Mouse (Mus musculus): ENCODE measurements around the gene Flg. TPM values are rescaled to one million over a fixed set of nuclear protein-coding genes. Genes with fewer than 3 reads are reported as not detected.

Flg gene
- not detected in 2 replicates for total RNA-seq (2021)
- long read RNA-seq: 0 reads

DNA sequence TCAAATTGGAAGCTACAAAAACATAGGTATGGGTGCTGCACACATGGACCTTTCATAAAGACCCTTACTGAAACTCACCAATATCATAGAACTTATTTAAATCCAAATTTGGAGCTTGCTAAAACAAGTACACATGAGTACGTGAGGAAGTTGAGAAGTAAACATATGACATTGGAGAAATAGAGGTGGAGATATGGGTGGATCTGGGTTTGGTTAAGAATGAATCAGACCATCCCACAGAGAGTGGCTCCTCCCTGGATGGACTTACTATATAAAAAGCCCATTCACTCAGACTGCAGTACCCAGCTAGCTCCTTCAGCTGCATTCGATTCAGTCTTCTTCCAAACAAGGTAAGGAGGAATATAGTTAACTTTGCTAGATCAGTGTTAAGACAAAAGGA is at the start of gene Flg:
Gene Flg (plus strand): TSS at position 301 of the 400 bp plus-strand sequence.
- no peak for DNase-seq

DNA sequence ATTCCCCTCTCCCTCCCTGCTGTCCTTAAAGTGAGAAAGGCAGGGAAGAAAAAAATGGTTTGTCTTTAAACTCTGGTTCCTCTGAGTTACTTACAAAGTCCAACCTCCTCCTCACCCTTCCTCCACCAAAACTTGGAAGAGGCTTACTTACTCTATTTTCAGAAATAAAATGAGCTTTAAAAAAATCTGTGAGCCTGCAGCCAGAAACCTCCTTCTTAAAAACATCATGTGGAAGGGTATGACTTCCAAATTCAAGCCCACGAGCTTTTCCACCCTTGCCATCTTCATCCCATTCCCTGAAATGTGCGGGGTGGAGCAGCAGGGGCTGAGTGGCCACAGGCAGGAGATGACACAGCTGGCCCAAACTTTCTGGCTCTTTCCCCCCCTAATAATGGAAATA is 24.2 kb downstream of the Flg start:
- DNase-seq: no peak

DNA sequence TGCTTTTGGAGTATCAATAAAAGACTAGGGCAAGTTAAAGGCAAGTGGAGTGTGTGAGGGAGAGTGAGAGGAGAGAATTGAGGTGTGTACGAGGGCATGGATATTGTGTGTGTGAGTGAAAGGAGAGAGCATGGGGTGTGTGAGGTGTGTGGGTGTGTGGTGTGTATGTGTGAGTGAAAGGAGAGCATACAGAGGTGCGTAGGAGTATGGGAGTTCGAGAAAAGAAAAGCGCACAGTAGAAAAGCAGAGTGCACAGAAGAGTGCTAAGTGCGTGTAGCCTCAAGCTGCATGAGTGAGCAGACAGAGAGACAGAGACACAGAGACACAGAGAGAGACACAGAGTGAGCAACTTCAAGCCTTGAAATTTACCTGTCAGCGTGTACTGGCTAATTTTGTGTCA is 26.5 kb downstream of the Flg start:
- no peak for DNase-seq

DNA sequence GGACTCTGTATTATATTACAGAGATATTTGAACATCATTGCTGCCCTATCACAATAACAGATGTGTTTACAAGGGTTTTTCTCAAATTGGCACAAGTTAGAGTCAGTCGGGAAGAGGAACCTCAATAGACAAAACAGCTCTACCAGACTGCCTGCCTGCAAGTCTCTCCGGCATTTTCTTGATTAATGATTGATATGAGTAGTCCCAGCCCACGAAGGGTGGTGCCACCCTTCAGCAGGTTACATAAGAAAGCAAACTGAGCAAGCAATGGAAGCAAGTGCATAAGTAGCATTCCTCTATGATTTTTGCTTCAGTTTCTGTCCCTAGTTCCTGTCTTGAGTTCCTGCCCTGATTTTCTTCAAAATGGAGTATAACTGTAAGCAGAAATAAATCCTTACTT is 28.6 kb downstream of the Flg start:
- no peak for DNase-seq

DNA sequence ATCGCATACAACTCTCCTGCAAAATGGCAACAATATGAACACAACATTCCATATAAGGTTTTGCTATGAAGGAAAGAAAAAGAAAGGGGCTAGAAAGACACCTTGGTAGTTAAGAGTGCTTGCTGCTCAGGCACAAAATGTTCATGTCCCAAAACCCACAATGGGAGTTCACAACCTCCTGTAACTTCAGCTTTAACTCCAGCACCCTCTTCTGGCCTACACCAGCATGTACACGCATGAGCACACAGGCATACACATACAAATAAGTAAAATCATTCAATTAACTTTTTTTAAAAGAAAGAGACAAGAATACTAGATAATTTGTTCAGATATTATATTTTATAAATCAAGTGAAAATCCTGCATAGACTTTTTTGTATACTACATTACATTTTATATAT is 32.8 kb downstream of the Flg start:
- DNase-seq: no peak

DNA sequence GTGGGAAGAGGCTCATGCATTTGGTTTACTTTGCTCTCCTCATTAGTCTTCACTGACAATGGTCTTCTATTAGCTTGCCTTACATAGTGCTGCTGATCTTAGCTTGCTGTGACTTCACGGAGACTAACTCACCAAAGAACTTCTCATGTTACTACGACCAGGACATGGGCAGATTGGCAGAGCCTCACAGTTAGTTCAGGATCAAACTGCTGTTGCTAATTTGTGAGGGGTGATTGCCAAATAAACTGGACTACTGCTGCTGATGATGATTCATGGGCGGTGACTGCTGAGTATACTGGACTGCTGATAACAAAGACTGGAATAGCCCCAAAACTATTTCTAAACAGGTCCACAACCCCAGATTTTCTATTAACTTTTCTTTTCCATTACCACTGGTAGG is 38.0 kb downstream of the Flg start:
- no peak for DNase-seq

DNA sequence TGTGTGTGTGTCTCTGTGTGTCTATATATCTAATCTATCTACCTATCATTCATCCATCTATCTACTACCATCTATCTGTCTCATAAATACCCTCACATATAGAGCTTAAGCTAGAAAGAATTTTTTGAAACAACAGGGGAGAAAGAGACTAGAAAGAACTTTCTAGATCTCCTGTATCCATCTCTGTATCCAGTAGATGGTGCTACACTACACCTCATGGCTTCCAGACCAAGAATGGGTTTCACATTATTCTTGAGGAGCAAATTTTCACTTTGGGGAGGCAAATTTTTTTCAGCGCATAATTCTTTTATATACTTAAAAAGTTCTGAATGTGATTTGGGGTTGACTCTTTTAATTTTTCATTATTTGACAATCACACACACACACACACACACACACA is 41.1 kb downstream of the Flg start:
- no peak for DNase-seq

DNA sequence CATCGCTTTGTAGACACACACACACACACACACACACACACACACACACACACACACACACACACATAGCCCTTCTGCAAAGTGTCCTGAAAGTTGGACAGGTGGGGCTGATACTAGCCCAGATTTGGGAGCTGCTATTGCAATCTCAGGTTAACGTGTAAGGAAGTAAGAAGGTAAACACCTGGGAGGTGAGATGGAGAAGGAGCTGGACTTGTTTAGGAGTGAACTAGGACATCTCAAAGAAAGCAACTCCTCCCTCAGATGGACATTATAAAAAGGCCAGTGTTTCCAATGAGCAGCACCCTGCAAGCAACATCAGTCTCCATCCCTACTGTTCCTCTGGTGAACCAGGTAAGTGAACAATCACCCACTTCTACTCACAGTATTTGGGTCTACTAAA is 46.1 kb downstream of the Flg start, which contains the start of gene Hrnr:
Gene Hrnr (plus strand): TSS at position 301 of the 400 bp plus-strand sequence.
- DNase-seq: no peak

DNA sequence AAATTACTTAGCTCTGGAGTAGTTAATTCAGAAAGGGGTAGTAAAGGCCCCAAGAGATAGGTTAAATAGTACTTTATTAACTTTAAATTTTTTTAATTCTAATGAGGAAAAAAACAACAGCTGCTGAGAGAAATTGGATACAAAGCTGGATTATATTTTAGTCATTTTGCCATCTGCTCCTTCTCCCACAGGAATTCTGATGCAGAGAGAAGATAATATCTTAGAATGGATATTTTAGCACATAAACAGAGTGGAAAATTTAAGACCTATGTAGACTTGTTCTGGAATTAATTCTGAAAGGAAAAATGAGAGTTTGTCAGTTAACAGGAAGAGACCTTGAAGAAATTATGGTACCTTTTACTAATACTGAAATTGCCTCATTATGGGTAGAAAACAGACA is 64.4 kb downstream of the Flg start:
- no peak for DNase-seq

DNA sequence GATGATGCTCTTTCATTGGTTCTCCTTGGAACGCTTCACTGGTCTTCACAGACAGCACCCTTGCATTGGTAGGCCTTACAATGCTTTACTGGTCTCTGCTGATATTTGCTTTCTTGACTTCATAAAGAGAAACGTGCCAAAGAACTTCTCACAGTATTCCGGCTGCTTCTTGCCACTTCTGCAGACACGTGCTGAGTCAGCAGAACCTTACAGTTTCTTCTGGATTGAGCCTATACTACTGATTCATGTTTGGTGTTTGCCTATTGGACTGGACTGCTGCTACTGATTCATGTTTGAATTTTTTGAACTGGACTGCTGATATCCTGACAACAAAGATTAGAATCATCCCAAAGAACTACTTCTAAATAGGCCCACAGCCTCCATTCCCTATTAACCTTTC is 66.7 kb downstream of the Flg start:
- DNase-seq: no peak

Other genes starting within 250 kb of the Flg start
- not detected in 2 replicates for gene Gm4858, start 204.7 kb upstream of the Flg start, total RNA-seq (2021)
- gene Crnn, start 128.7 kb upstream of the Flg start, total RNA-seq (2021): not detected in 2 replicates
- gene Flg2, start 76.2 kb upstream of the Flg start, total RNA-seq (2021): not detected in 2 replicates
- 0.03 TPM in 1 of 2 replicates, not detected in the other for gene Hrnr, start 46.2 kb downstream of the Flg start, total RNA-seq (2021)
- not detected in 2 replicates for gene Rptn, start 120.2 kb downstream of the Flg start, total RNA-seq (2021)
- 0.70 and 1.2 TPM in 2 replicates for gene Tchh, start 168.8 kb downstream of the Flg start, total RNA-seq (2021)
- 0.58 and 1.5 TPM in 2 replicates for gene Tchhl1, start 195.2 kb downstream of the Flg start, total RNA-seq (2021)
- gene S100a11, start 247.0 kb downstream of the Flg start, total RNA-seq (2021): 205 and 211 TPM in 2 replicates

Measured in adrenal gland, postnatal 25 days (tissue).